Mouse (Mus musculus): ENCODE data around the gene Kctd10.

- no peak for TF ChIP-seq GATA1 (IDR thresholded peaks at IDR 0.05; ENCODE audit: borderline replicate concordance, low read length)
- no peak for TF ChIP-seq FLI1 (IDR thresholded peaks at IDR 0.05; ENCODE audit: low read length)
Observed at GRCm38 (mm10) chr5:114373174-114373573, 7.1 kb downstream of the Kctd10 start.
